Mouse (Mus musculus) neutrophil, adult 5-6 weeks (primary cell): ENCODE results near the gene Cd59a. TPM values are rescaled to one million over a fixed set of nuclear protein-coding genes. Genes with fewer than 3 reads are reported as not detected.

Source experiments
- ATAC-seq: fragments of 151-379, 151-347 bp; 2 replicates; pipeline ENCODE4 v1.8.0; 2017; ENCODE audit warnings: mild to moderate bottlenecking, moderate TSS enrichment; ENCODE audit not compliant: insufficient number of reproducible peaks, poor library complexity, low FRiP score, severe bottlenecking; ENCODE audit errors: extremely low read depth
- total RNA-seq: library from RNA; stranded (forward); fragments of 200-1000 nt; gene quantifications from 2 replicates; pipeline ENCODE4 v1.2.3, GENCODE M21; 2017

Gene Cd59a
- total RNA-seq, 1 experiment from 2014 or later, result 0.58 TPM

GRCm38 (mm10) chr2:104132266-104132859, 36.8 kb downstream of the Cd59a start:
- no peak for ATAC-seq

- ATAC-seq, result no peak
These were observed 37.6 kb downstream of the Cd59a start for GRCm38 (mm10) chr2:104133042-104133810.

- peak; percentile 51 for ATAC-seq
These were observed 38.8 kb downstream of the Cd59a start for GRCm38 (mm10) chr2:104134150-104135056.

- ATAC-seq, result no peak
These were observed 40.3 kb downstream of the Cd59a start for GRCm38 (mm10) chr2:104135920-104136319.

- ATAC-seq, result no peak
These were observed 46.5 kb downstream of the Cd59a start for GRCm38 (mm10) chr2:104142140-104142539.

GRCm38 (mm10) chr2:104144004-104144403, 48.4 kb downstream of the Cd59a start:
- ATAC-seq, result no peak

GRCm38 (mm10) chr2:104145983-104146382, 50.4 kb downstream of the Cd59a start:
- ATAC-seq, result no peak

- no peak for ATAC-seq
These were observed 52.4 kb downstream of the Cd59a start for GRCm38 (mm10) chr2:104147910-104148561.

- ATAC-seq, result no peak
These were observed 55.2 kb downstream of the Cd59a start for GRCm38 (mm10) chr2:104150608-104151397.

- no peak for ATAC-seq
These were observed 57.7 kb downstream of the Cd59a start for GRCm38 (mm10) chr2:104153345-104153744.

GRCm38 (mm10) chr2:104153876-104154275, 58.3 kb downstream of the Cd59a start:
- no peak for ATAC-seq

GRCm38 (mm10) chr2:104157831-104158230, 62.2 kb downstream of the Cd59a start:
- ATAC-seq, result no peak

- ATAC-seq, result no peak
These were observed 67.8 kb downstream of the Cd59a start for GRCm38 (mm10) chr2:104163418-104163817.

- ATAC-seq, result no peak
These were observed 68.4 kb downstream of the Cd59a start for GRCm38 (mm10) chr2:104163978-104164487.
